Comparison of ENCODE assay signal across 14 mouse cellular contexts in genomic region chr19:59911554-59911953, GRCm38 (mm10).
"Had no signal": no experiment of that assay in that cellular context is flagged by ENCODE, and none has a peak within 500 bp of the region (broad histone marks: within the 10 kb centered on the region; RNA-seq: fewer than 3 reads in every experiment).

No protein-coding gene starts in this region.

- H3K4me1 ChIP-seq: limb, embryonic 15.5 days; neural tube, embryonic 15.5 days had no signal

- DNase-seq: kidney, postnatal 25 days; lung, embryonic 14.5 days; lung, postnatal 10 days; lung, postnatal 4 days; midbrain, embryonic 14.5 days; right cerebral cortex, adult 18-20 months; right cerebral cortex, postnatal 25 days; thymus, postnatal 4 days had no signal

- ATAC-seq: liver, embryonic 12.5 days had no signal

- H3K9me3 ChIP-seq: limb, embryonic 15.5 days; liver, embryonic 12.5 days; midbrain, embryonic 10.5 days; neural tube, embryonic 15.5 days had no signal

- H3K36me3 ChIP-seq: liver, embryonic 12.5 days had no signal

- H3K27me3 ChIP-seq: limb, embryonic 15.5 days; liver, embryonic 12.5 days; neural tube, embryonic 15.5 days had no signal

- H3K4me2 ChIP-seq: limb, embryonic 15.5 days; liver, embryonic 12.5 days; lung, embryonic 14.5 days; neural tube, embryonic 15.5 days had no signal

- H3K4me3 ChIP-seq: left cerebral cortex, adult 2 months; limb, embryonic 15.5 days; liver, embryonic 12.5 days; midbrain, embryonic 10.5 days; myocyte; neural tube, embryonic 15.5 days had no signal

- H3K9ac ChIP-seq: limb, embryonic 15.5 days; liver, embryonic 12.5 days; lung, embryonic 14.5 days; neural tube, embryonic 15.5 days had no signal

- H3K27ac ChIP-seq: left cerebral cortex, adult 2 months; limb, embryonic 15.5 days; liver, embryonic 12.5 days; midbrain, embryonic 10.5 days; neural tube, embryonic 15.5 days had no signal
